ENCODE assay signal across 7 mouse cellular contexts in the genomic region with DNA sequence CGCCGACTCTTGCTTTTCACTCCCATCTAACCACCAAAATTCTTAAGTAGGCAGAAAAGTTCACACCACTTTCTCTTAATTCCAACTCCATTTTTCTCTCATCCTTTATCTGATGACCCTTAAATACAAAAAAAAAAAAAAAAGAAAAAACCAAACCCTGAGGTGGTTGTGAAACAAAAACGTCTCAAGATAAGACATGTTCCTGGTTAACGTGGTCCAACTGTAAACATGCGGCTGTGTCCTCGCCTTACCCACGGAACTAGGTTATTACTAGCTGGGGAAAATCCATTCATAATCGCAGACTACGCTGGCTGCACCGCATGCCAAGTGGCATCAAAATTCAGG. TPM values are rescaled to one million over a fixed set of nuclear protein-coding genes. Genes with fewer than 3 reads are reported as not detected.
DNase-seq lines count a peak whose midpoint lies in the region; ATAC-seq and TF ChIP-seq lines count a peak whose summit lies in the region.

No protein-coding gene starts in this region.

- H3K4me3 ChIP-seq in testis, adult 2 months (ENCODE audit: control insufficient read depth, low read depth, low read length): peak overlapping the region; percentile 97
- peak overlapping the region; percentile 98 for H3K4me3 ChIP-seq in forebrain, embryonic 14.5 days (ENCODE audit: low read depth, low read length)
- peak overlapping the region; percentile 79 to 99 for H3K4me3 ChIP-seq in liver, embryonic 14.5 days (ENCODE audit: insufficient read depth in 1 of 2, low read depth in 2 of 2, low read length in 2 of 2)

- H3K4me2 ChIP-seq in forebrain, embryonic 14.5 days (ENCODE audit: low read length): peak overlapping the region; percentile 91
- H3K4me2 ChIP-seq in liver, embryonic 14.5 days (ENCODE audit: low read depth): peak overlapping the region; percentile 97

- no peak for TF ChIP-seq POLR2A in testis, adult 2 months (IDR thresholded peaks at IDR 0.05; ENCODE audit: control insufficient read depth, low read depth, low read length)

- no peak for DNase-seq in testis, postnatal 14 days (ENCODE audit: low spot score)
- DNase-seq in forebrain, embryonic 14.5 days (ENCODE audit: low spot score): no peak
- no peak for DNase-seq in liver, embryonic 14.5 days (ENCODE audit: low read depth in 3 of 3, low spot score in 3 of 3)
- no peak for DNase-seq in adrenal gland, postnatal 10 days
- no peak for DNase-seq in urinary bladder, postnatal 14 days (ENCODE audit: low spot score)

- peaks cover 4% of the 10 kb centered on the region for H3K4me1 ChIP-seq in testis, adult 2 months (ENCODE audit: control insufficient read depth, insufficient read depth, low read length)
- 0 out of 2 replicates have a peak, but pooled peaks cover 3% of the 10 kb centered on the region for H3K4me1 ChIP-seq in forebrain, embryonic 14.5 days (ENCODE audit: control insufficient read depth, insufficient read depth, low read length)
- H3K4me1 ChIP-seq in liver, embryonic 14.5 days (replicated peaks; ENCODE audit: control insufficient read depth in 2 of 2, insufficient read depth in 2 of 2, low read length in 1 of 2): peaks cover 52 to 56% of the 10 kb centered on the region in 2 experiments

- H3K27ac ChIP-seq in testis, adult 2 months (ENCODE audit: control insufficient read depth, insufficient read depth, low read depth, low read length): peak overlapping the region; percentile 70
- H3K27ac ChIP-seq in forebrain, embryonic 14.5 days (ENCODE audit: low read depth, low read length): 0 out of 2 replicates have a peak overlapping the region, but pooled peaks have one; percentile 85
- peak overlapping the region; percentile 99 for H3K27ac ChIP-seq in liver, embryonic 14.5 days

- no peaks in the 10 kb centered on the region for H3K9me3 ChIP-seq in forebrain, embryonic 14.5 days (replicated peaks; ENCODE audit: control insufficient read depth, low read length)
- no peaks in the 10 kb centered on the region for H3K9me3 ChIP-seq in liver, embryonic 14.5 days (ENCODE audit: control insufficient read depth, low read length)

- no peaks in the 10 kb centered on the region for H3K27me3 ChIP-seq in testis, adult 2 months (ENCODE audit: control insufficient read depth, insufficient read depth, low read length)
- no peaks in the 10 kb centered on the region for H3K27me3 ChIP-seq in forebrain, embryonic 14.5 days (replicated peaks; ENCODE audit: control insufficient read depth, insufficient read depth, low read length)
- no peaks in the 10 kb centered on the region; the same call in 1 of the 2 replicates for H3K27me3 ChIP-seq in liver, embryonic 14.5 days (ENCODE audit: control insufficient read depth, insufficient read depth, low read length)

- TF ChIP-seq CTCF in testis, adult 2 months (IDR thresholded peaks at IDR 0.05; ENCODE audit: control insufficient read depth, insufficient read depth, insufficient replicate concordance, low read depth, low read length): no peak
- no peak for TF ChIP-seq CTCF in liver, embryonic 14.5 days (IDR thresholded peaks at IDR 0.05; ENCODE audit: low read depth)

- no peak for ATAC-seq in forebrain, embryonic 14.5 days
- ATAC-seq in liver, embryonic 14.5 days (ENCODE audit: insufficient read depth): no peak
- ATAC-seq in erythroid progenitor cell, adult 5-6 weeks (replicated peaks; ENCODE audit: low FRiP score, poor library complexity, severe bottlenecking): no peak

- 22% methylated on average over 10 of the region's 10 CpGs for WGBS in forebrain, embryonic 14.5 days
- WGBS in liver, embryonic 14.5 days (ENCODE audit: insufficient replicate concordance): 8% methylated on average over 10 of the region's 10 CpGs

- peaks cover 5% of the 10 kb centered on the region for H3K36me3 ChIP-seq in testis, adult 2 months (ENCODE audit: control insufficient read depth, insufficient read depth, low read length)
- peaks cover 29% of the 10 kb centered on the region for H3K36me3 ChIP-seq in forebrain, embryonic 14.5 days (ENCODE audit: control insufficient read depth, insufficient read depth, low read length)
- H3K36me3 ChIP-seq in liver, embryonic 14.5 days (replicated peaks; ENCODE audit: control insufficient read depth, insufficient read depth, low read depth): peaks cover 39% of the 10 kb centered on the region

- peak overlapping the region; percentile 91 for H3K9ac ChIP-seq in forebrain, embryonic 14.5 days (ENCODE audit: low read length)
- H3K9ac ChIP-seq in liver, embryonic 14.5 days (replicated peaks): peak overlapping the region; percentile 85

- TF ChIP-seq EP300 in liver, embryonic 14.5 days (IDR thresholded peaks at IDR 0.05; ENCODE audit: low read depth): no peak

RNA-seq across cellular contexts. Expression of a gene that starts 8.3 kb away (rescaled TPM):
- polyA plus RNA-seq in testis, adult 2 months (2012; rRNA removed): 93.2 and 113 TPM in 2 replicates
- 157 and 162 TPM in 2 replicates for polyA plus RNA-seq in forebrain, embryonic 14.5 days (2014; fragmentation: Nextera tagmentation; extraction: Ambion mirVana)
- 95.7 and 181 TPM in 2 replicates for polyA plus RNA-seq in liver, embryonic 14.5 days (2012; rRNA removed)
- polyA plus RNA-seq in liver, embryonic 14.5 days (2014; fragmentation: Nextera tagmentation; extraction: Ambion mirVana): 176 and 195 TPM in 2 replicates
- total RNA-seq in erythroid progenitor cell, adult 5-6 weeks (2015; ENCODE audit: low replicate concordance): 1,957 and 2,402 TPM in 2 replicates
- total RNA-seq in erythroid progenitor cell, adult 5-6 weeks (2017; ENCODE audit: low replicate concordance): 2,822 and 3,110 TPM in 2 replicates
- total RNA-seq in adrenal gland, postnatal 10 days (2021): 100 to 1,000 TPM; 181 to 187 TPM

RNA-seq across cellular contexts. Expression of a gene that starts 57.2 kb away (rescaled TPM):
- 121 and 122 TPM in 2 replicates for polyA plus RNA-seq in testis, adult 2 months (2012; rRNA removed)
- polyA plus RNA-seq in forebrain, embryonic 14.5 days (2014; fragmentation: Nextera tagmentation; extraction: Ambion mirVana): 1.1 TPM in 2 replicates
- polyA plus RNA-seq in liver, embryonic 14.5 days (2012; rRNA removed): 0.98 and 1.5 TPM in 2 replicates
- polyA plus RNA-seq in liver, embryonic 14.5 days (2014; fragmentation: Nextera tagmentation; extraction: Ambion mirVana): 1.5 and 2.2 TPM in 2 replicates
- not detected in 2 replicates for total RNA-seq in erythroid progenitor cell, adult 5-6 weeks (2015; ENCODE audit: low replicate concordance)
- total RNA-seq in erythroid progenitor cell, adult 5-6 weeks (2017; ENCODE audit: low replicate concordance): not detected in 2 replicates
- not detected for total RNA-seq in adrenal gland, postnatal 10 days (2021)

Comparison
In these comparisons a context has a peak if more than half of its experiments do, and no peak if none do; other contexts are left out.
1. RNA of a gene that starts 57.2 kb away (polyA plus RNA-seq): 121 to 122 TPM in testis, adult 2 months; 0.98 to 2.2 TPM in liver, embryonic 14.5 days and 1.1 TPM in forebrain, embryonic 14.5 days; every median in the first group is over 10 times any median in the second.
2. Peak in every context shown above with its lines, with median percentiles within 50 percentile points of each other: H3K27ac ChIP-seq and H3K4me3 ChIP-seq.